Mouse (Mus musculus): ENCODE results near the gene Hsdl1. TPM values are rescaled to one million over a fixed set of nuclear protein-coding genes. Genes with fewer than 3 reads are reported as not detected.

Hsdl1 gene
- polyA plus RNA-seq, 1 experiment from 2014 or later, result 26.8 TPM

GRCm38 (mm10) chr8:119568251-119568650 is 6.7 kb downstream of the Hsdl1 start:
- Histone ChIP-seq H3K4me2 (no peak overlapping the region), H3K27ac (ENCODE audit: low read depth) (no peak overlapping the region), H3K4me1 (ENCODE audit: insufficient read depth) (no peaks in the 10 kb centered on the region), H3K9me3 (ENCODE audit: low read depth, low read length) (no peaks in the 10 kb centered on the region), H3K4me3 (ENCODE audit: low read depth, low read length) (no peak overlapping the region), H3K27me3 (ENCODE audit: insufficient read depth, low read length) (no peaks in the 10 kb centered on the region; the same call in 1 of the 2 replicates), H3K9ac (no peak overlapping the region), H3K36me3 (ENCODE audit: insufficient read depth) (peaks cover 29% of the 10 kb centered on the region)
- DNase-seq, result no peak
- 70% methylated on average over 9 of the region's 9 CpGs for WGBS
- no peak for ATAC-seq (ENCODE audit: insufficient read depth)
- TF ChIP-seq CTCF (IDR thresholded peaks at IDR 0.05; ENCODE audit: low read depth), result no peak

GRCm38 (mm10) chr8:119566367-119566766 is 8.6 kb downstream of the Hsdl1 start:
- H3K9me3 ChIP-seq (ENCODE audit: low read depth, low read length), result no peaks in the 10 kb centered on the region
- no peak for ATAC-seq (ENCODE audit: insufficient read depth)
- TF ChIP-seq CTCF (IDR thresholded peaks at IDR 0.05; ENCODE audit: low read depth), result no peak
- no peak for DNase-seq
- no peaks in the 10 kb centered on the region for H3K27me3 ChIP-seq (ENCODE audit: insufficient read depth, low read length)
- no peak overlapping the region for H3K27ac ChIP-seq (ENCODE audit: low read depth)
- H3K36me3 ChIP-seq (ENCODE audit: insufficient read depth), result peaks cover 29% of the 10 kb centered on the region
- 69% methylated on average over 11 of the region's 11 CpGs for WGBS
- no peak overlapping the region for H3K9ac ChIP-seq
- no peak overlapping the region for H3K4me3 ChIP-seq (ENCODE audit: low read depth, low read length)
- H3K4me2 ChIP-seq, result no peak overlapping the region
- no peaks in the 10 kb centered on the region for H3K4me1 ChIP-seq (ENCODE audit: insufficient read depth)

GRCm38 (mm10) chr8:119563849-119564251 is 11.1 kb downstream of the Hsdl1 start:
- Histone ChIP-seq H3K4me3 (ENCODE audit: low read depth, low read length) (no peak overlapping the region), H3K4me2 (no peak overlapping the region), H3K27me3 (ENCODE audit: insufficient read depth, low read length) (no peaks in the 10 kb centered on the region), H3K27ac (ENCODE audit: low read depth) (no peak overlapping the region), H3K36me3 (ENCODE audit: insufficient read depth) (peaks cover 29% of the 10 kb centered on the region), H3K9ac (no peak overlapping the region), H3K4me1 (ENCODE audit: insufficient read depth) (no peaks in the 10 kb centered on the region), H3K9me3 (ENCODE audit: low read depth, low read length) (no peaks in the 10 kb centered on the region)
- ATAC-seq (ENCODE audit: insufficient read depth) (no peak), DNase-seq (no peak)
- 91% methylated on average over 14 of the region's 14 CpGs for WGBS
- no peak for TF ChIP-seq CTCF (IDR thresholded peaks at IDR 0.05; ENCODE audit: low read depth)

DNA sequence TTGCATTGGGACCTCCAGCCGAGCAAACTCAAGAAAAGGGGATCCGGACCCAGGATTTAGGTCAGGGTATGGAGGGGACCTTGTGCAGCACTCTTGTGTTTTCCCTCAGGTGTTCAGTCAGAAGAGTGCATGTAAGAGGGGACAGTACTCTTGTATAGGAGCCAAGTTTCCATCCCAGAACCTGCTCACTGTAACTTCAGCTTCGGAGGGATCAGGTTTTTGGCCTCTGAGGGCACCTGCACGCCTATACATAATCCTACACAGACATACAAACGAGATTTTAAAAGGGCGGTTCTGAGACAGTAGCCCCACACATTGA is 15.6 kb downstream of the Hsdl1 start:
- Histone ChIP-seq H3K27me3 (ENCODE audit: insufficient read depth, low read length) (no peaks in the 10 kb centered on the region), H3K9ac (peak overlapping the region; percentile 52), H3K27ac (ENCODE audit: low read depth) (no peak overlapping the region), H3K4me2 (peak overlapping the region; percentile 90), H3K4me3 (ENCODE audit: low read depth, low read length) (peak overlapping the region; percentile 78), H3K4me1 (ENCODE audit: insufficient read depth) (no peaks in the 10 kb centered on the region), H3K9me3 (ENCODE audit: low read depth, low read length) (no peaks in the 10 kb centered on the region), H3K36me3 (ENCODE audit: insufficient read depth) (peaks cover 12% of the 10 kb centered on the region; the same call in 1 of the 2 replicates)
- DNase-seq, result no peak
- peak; percentile 12; the same call in 1 of the 2 replicates for ATAC-seq (ENCODE audit: insufficient read depth)
- 87% methylated on average over 6 of the region's 6 CpGs for WGBS
- no peak for TF ChIP-seq CTCF (IDR thresholded peaks at IDR 0.05; ENCODE audit: low read depth)

DNA sequence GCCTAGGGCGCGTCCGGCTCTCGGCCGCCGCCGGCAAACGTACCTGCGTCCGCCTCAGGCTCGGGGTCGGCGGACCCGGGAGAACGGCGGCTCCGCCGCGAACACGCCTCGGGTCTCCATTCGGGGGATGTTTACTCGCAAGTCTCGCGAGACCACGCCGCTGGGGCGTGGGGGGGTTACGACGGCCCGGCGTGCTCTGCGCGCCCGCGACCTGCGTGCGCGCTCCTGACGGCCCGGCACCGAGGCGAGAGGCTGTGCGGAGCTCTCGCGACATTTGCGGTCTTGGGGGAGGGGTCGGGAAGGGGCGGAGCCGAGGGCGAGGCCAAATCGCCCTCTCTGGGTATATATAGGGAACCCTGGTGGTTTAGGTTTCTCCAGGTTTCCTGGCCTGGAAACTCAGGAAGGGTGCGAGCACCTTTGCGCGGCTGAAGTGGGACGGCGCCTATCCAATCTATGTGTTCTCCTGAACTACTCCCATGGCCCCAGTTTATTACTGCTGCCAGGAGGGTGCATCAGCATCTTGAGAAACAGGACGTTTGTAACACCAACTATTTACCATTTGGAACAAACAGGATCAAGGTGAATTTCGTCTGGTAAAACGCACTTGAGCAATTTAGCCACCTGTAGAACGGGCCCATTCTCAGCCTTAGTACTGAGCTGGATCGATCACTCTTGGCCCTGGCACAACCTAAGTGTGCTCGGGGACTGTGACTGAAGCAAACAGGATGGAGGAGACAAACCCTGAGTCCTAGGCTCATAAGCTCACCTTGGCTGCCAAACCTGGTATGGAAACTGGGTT is 16.2 kb downstream of the Hsdl1 start, which contains the start of gene Mbtps1:
Gene Mbtps1, minus strand, starts transcription at position 133 of the 799 bp plus-strand sequence.
- Histone ChIP-seq H3K36me3 (ENCODE audit: insufficient read depth) (peaks cover 8% of the 10 kb centered on the region; the same call in 1 of the 2 replicates), H3K4me3 (ENCODE audit: low read depth, low read length) (peak within 1 kb of the TSS; percentile 78), H3K9ac (peak within 1 kb of the TSS; percentile 78), H3K27ac (ENCODE audit: low read depth) (peak within 1 kb of the TSS; percentile 88), H3K27me3 (ENCODE audit: insufficient read depth, low read length) (no peaks in the 10 kb centered on the region), H3K4me1 (ENCODE audit: insufficient read depth) (no peaks in the 10 kb centered on the region), H3K4me2 (peak within 1 kb of the TSS; percentile 90), H3K9me3 (ENCODE audit: low read depth, low read length) (no peaks in the 10 kb centered on the region)
- ATAC-seq (ENCODE audit: insufficient read depth) (peak; percentile 96), DNase-seq (peak; percentile 99)
- TF ChIP-seq CTCF (IDR thresholded peaks at IDR 0.05; ENCODE audit: low read depth), result peak; percentile 14; the same call in 1 of the 2 replicates
- 5% methylated on average over 63 of the region's 63 CpGs for WGBS

GRCm38 (mm10) chr8:119557821-119558602 is 17.0 kb downstream of the Hsdl1 start:
- peak; percentile 93 for ATAC-seq (ENCODE audit: insufficient read depth)
- peak overlapping the region; percentile 88 for H3K27ac ChIP-seq (ENCODE audit: low read depth)
- no peaks in the 10 kb centered on the region for H3K4me1 ChIP-seq (ENCODE audit: insufficient read depth)
- peak overlapping the region; percentile 78 for H3K4me3 ChIP-seq (ENCODE audit: low read depth, low read length)
- 0 out of 2 replicates have a peak, but pooled peaks cover 3% of the 10 kb centered on the region for H3K36me3 ChIP-seq (ENCODE audit: insufficient read depth)
- WGBS, result 1% methylated on average over 55 of the region's 55 CpGs
- peak; percentile 91 for DNase-seq
- H3K9me3 ChIP-seq (ENCODE audit: low read depth, low read length), result no peaks in the 10 kb centered on the region
- no peaks in the 10 kb centered on the region for H3K27me3 ChIP-seq (ENCODE audit: insufficient read depth, low read length)
- peak overlapping the region; percentile 90 for H3K4me2 ChIP-seq
- no peak for TF ChIP-seq CTCF (IDR thresholded peaks at IDR 0.05; ENCODE audit: low read depth)
- peak overlapping the region; percentile 78 for H3K9ac ChIP-seq

GRCm38 (mm10) chr8:119557132-119557531 is 17.9 kb downstream of the Hsdl1 start:
- no peak for TF ChIP-seq CTCF (IDR thresholded peaks at IDR 0.05; ENCODE audit: low read depth)
- no peaks in the 10 kb centered on the region for H3K27me3 ChIP-seq (ENCODE audit: insufficient read depth, low read length)
- DNase-seq (no peak), ATAC-seq (ENCODE audit: insufficient read depth) (no peak)
- H3K9ac ChIP-seq, result peak overlapping the region; percentile 78
- no peak overlapping the region for H3K27ac ChIP-seq (ENCODE audit: low read depth)
- H3K4me1 ChIP-seq (ENCODE audit: insufficient read depth), result no peaks in the 10 kb centered on the region
- WGBS, result 77% methylated on average over 9 of the region's 9 CpGs
- no peaks in the 10 kb centered on the region for H3K9me3 ChIP-seq (ENCODE audit: low read depth, low read length)
- peak overlapping the region; percentile 78 for H3K4me3 ChIP-seq (ENCODE audit: low read depth, low read length)
- 0 out of 2 replicates have a peak, but pooled peaks cover 3% of the 10 kb centered on the region for H3K36me3 ChIP-seq (ENCODE audit: insufficient read depth)
- peak overlapping the region; percentile 90 for H3K4me2 ChIP-seq

All from lung, embryonic 14.5 days (tissue).